Mouse (Mus musculus) frontal cortex, adult 2 months (tissue): ENCODE results near the gene Mal. TPM values are rescaled to one million over a fixed set of nuclear protein-coding genes. Genes with fewer than 3 reads are reported as not detected.
"Not testable (repeated sequence)": the region's sequence is repeated elsewhere in the genome, so short reads cannot be mapped to it uniquely, and the experiment has no call there.

Source experiments
- DNase-seq, 2 experiments: peaks; one replicate each; pipeline ENCODE4 v3.0.0; 2022; ENCODE audit warnings: low spot score in 1 of 2; ENCODE audit errors: extremely low spot score in 1 of 2
- polyA plus RNA-seq: library from polyadenylated mRNA; depleted of rRNA; stranded (reverse); fragments of >200 nt; gene quantifications from 2 replicates; pipeline ENCODE4 v1.2.3, GENCODE M21; 2012; rRNA removed

Mal gene
- polyA plus RNA-seq, 1 experiment = 70.5 TPM

GRCm38 (mm10) chr2:127627354-127627753 lies 29.1 kb downstream of the Mal start:
- DNase-seq = peak; percentile 18 to 40

DNA sequence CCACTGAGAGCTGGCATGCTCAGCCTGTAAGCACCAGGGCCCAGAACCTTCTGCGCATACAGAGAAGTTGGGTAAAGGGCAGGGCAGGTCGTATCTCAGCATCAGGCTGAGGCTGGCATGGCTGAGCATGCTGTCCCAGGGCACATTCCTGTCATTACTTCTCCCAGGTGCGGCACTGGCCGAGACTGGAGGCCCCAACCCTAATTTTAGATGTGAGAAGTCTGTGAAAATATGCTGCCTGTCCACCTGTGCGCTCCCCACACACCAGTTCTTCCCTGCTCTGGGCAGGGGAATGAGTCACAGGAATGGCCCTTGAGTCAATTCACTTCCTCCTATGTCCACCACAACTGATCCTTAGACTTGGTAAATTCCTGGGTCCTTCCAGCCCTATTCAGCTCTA lies 30.8 kb downstream of the Mal start:
- no peak for DNase-seq

- DNase-seq = no peak
These were observed 31.7 kb downstream of the Mal start for GRCm38 (mm10) chr2:127624786-127625185.

- no peak for DNase-seq
These were observed 34.4 kb downstream of the Mal start for GRCm38 (mm10) chr2:127622065-127622464.

- no peak for DNase-seq
These were observed 37.2 kb downstream of the Mal start for GRCm38 (mm10) chr2:127619311-127619710.

DNA sequence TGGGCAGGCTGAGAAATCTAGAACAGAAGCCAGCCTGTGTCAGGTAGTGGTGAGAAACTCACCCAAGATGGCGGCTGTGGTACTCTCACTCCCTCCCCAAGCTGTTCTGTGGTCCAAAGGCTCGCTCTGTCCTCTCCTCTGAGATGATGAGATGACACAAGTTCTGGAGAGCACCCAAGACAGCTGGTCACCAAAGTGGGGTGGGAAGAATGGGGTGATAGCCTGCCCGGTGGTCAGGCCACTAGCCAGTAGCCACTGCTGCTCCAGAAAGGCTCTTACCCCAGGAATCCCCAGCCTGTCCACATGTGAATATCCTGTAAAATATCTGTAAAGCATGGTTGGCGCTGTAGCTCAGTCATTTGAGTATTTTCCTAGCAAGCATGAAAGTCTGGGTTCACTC lies 44.2 kb downstream of the Mal start:
- DNase-seq = no peak

- no peak for DNase-seq
These were observed 45.1 kb downstream of the Mal start for GRCm38 (mm10) chr2:127611386-127611785.

- no peak for DNase-seq
These were observed 47.5 kb downstream of the Mal start for GRCm38 (mm10) chr2:127608986-127609385.

DNA sequence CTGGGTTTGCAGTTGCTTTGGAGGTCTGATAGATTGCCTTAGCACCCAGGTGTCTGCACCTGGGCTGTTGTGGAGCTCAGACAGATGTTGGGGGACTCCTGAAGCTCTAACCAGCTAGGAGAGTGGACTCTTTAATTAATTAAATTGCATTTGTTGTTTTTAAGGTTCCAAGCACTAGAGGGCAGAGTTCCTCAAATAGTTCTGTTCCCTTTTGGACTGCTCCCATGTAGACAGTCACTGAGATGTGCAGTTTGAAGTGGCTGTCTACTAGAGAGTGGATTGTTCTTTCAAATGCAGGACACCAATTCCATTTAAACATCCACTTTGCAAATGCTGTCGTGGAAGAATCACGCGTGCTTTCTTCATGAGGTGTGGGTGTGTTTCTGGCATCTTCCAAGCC lies 48.3 kb downstream of the Mal start:
- peak in 1 of 2 experiments; percentile 78 for DNase-seq

DNA sequence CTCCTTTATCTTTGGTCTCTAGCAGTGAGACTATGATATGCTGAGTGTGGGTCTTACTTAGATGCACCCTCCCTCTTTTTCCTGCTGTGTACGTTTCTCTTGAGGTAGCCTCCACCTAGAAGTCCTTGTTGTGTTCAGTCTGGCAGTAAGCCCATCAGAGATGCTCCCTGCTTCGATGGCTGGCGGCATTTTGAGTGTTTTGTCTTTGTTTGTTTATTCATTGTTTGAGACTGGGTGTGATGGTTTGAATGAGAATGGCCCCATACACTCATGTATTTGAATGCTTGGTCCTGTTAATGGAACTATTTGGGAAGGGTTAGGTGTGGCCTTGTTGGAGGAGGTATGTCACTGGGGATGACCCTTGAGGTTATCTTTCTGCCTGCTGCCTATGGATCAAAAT lies 51.3 kb downstream of the Mal start:
- no peak for DNase-seq

- DNase-seq = not testable (repeated sequence)
These were observed 53.1 kb downstream of the Mal start for GRCm38 (mm10) chr2:127603383-127603782.

- DNase-seq = no peak
These were observed 65.7 kb downstream of the Mal start for GRCm38 (mm10) chr2:127590840-127591239.

DNA sequence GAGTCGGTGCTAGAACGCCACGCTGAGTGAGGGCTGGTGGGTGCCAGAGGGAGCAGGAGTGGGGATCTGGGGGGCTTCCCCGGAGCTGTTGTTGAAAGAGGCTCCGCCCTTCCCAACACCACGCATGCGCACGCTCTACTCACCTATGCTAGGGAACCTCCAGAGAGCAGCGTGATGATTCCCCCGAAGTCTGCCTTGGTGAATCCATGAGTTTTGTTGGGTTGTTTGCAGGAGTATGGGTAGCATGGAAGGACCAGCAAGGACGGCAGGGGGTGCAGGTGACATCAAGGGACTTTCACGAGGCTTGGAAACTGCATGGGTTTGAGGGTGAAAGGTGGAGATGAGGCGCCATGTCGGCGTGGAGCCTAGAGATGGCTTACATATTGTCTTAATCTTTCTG lies 66.3 kb downstream of the Mal start:
- no peak for DNase-seq

DNA sequence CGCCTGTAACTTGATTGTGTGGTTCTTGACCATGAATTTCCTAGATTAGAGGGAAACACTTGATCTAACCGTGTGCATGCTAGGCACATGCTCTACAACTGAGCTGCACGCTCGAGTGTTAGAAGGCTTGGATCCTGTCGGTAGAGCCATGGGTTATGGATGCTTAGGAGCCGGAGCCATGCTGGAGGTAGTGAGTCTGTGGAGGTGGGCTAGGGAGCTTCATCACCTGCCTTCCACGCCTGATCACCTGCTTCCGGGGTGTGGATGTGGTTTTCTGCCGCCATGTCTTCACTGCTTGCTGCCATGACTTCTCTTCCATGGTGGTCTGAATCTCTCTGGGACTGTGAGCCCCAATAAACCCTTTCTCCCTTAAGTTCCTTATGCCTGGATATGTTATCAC lies 67.6 kb downstream of the Mal start:
- DNase-seq = no peak

GRCm38 (mm10) chr2:127587514-127587844 lies 69.0 kb downstream of the Mal start:
- no peak for DNase-seq

DNA sequence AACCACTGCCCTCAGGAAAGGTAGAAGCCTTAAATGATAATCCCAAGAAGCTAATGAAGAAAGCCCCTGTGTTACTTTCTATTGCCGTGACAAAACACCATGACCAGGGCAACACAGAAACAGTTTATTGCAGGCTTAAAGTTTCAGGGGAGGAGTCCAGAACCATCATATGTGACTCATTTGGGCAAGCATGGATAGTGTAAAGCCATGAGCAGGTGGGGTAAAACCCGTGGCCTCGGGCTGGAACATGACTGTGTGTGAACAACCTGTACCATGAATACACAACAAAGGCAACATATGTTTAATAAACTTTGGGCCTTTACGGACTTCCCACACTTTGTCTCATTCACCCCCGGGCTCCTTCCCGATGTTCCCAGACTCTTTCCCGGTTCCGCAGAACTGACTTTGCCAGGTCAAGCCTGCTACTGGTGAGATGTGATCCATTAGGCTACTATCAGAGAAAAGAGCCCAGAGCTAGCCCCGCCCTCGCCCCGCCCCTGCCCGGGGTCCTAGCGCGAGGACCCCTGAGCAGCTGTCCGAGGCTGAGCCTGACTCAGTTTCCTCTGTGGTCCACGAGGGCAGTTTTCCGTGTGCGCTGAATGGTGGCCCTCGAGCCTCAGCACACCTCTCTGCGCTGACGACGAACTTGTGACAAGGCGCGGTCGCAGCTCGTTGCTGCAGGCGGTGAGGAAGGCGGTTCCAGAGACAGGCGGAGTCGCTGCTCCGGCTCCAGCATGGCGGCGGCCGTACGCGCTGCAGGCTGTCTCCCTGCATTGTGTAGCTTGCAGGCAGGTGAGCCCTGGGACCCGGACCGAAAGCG lies 69.6 kb downstream of the Mal start, which contains the start of the genes Zfp661 and Mrps5:
Gene Zfp661, minus strand, starts transcription at position 401 of the 820 bp plus-strand sequence.
Gene Mrps5, plus strand, starts transcription at position 529 of the 820 bp plus-strand sequence.
- DNase-seq = peak; percentile 51 to 83

- DNase-seq = peak; percentile 94 to 97
These were observed 72.0 kb downstream of the Mal start for GRCm38 (mm10) chr2:127584436-127584858.

Other genes starting within 250 kb of the Mal start
- 0.14 and 0.29 TPM in 2 replicates for gene Gpat2, start 231.5 kb downstream of the Mal start, polyA plus RNA-seq
- gene Fahd2a, start 212.1 kb downstream of the Mal start, polyA plus RNA-seq = 32.8 and 39.1 TPM in 2 replicates
- 87.8 and 92.9 TPM in 2 replicates for gene Kcnip3, start 134.6 kb downstream of the Mal start, polyA plus RNA-seq
- 0.29 and 0.50 TPM in 2 replicates for gene Prom2, start 115.2 kb downstream of the Mal start, polyA plus RNA-seq
- gene Zfp661, start 69.6 kb downstream of the Mal start, polyA plus RNA-seq = 9.0 and 9.3 TPM in 2 replicates
- 113 and 115 TPM in 2 replicates for gene Mrps5, start 69.5 kb downstream of the Mal start, polyA plus RNA-seq
- 1.0 and 1.2 TPM in 2 replicates for gene Mall, start 73.2 kb upstream of the Mal start, polyA plus RNA-seq
- 20.8 and 22.3 TPM in 2 replicates for gene Nphp1, start 132.2 kb upstream of the Mal start, polyA plus RNA-seq
- 94.7 and 95.5 TPM in 2 replicates for gene Mtln, start 135.8 kb upstream of the Mal start, polyA plus RNA-seq
- 0.34 and 0.82 TPM in 2 replicates for gene Bub1, start 175.2 kb upstream of the Mal start, polyA plus RNA-seq
- gene Acoxl, start 182.2 kb upstream of the Mal start, polyA plus RNA-seq = 0.06 TPM in 1 of 2 replicates, not detected in the other